Mouse (Mus musculus): ENCODE data around the gene Hnrnpab. TPM values are rescaled to one million over a fixed set of nuclear protein-coding genes. Genes with fewer than 3 reads are reported as not detected.

Hnrnpab gene
- total and polyA plus RNA-seq, 3 experiments = 504 to 1,141 (median 683) TPM

- ATAC-seq (ENCODE audit: extremely low read depth, insufficient number of reproducible peaks, low FRiP score, poor library complexity, severe bottlenecking) (no peak), DNase-seq (ENCODE audit: low spot score) (no peak)
- H3K4me3 ChIP-seq (ENCODE audit: low read depth, low read length) = no peak overlapping the region
- peaks cover 59% of the 10 kb centered on the region for H3K4me1 ChIP-seq (ENCODE audit: insufficient read depth, low read depth, low read length)
- TF ChIP-seq POLR2AphosphoS5 (IDR thresholded peaks at IDR 0.05; ENCODE audit: insufficient replicate concordance, low read depth, low read length) (no peak), GATA2 (IDR thresholded peaks at IDR 0.05; ENCODE audit: borderline replicate concordance, low read depth, low read length) (no peak), TAL1 (conservative IDR thresholded peaks at IDR 0.05; ENCODE audit: low read depth, low read length) (no peak), GATA1 (IDR thresholded peaks at IDR 0.05; ENCODE audit: borderline replicate concordance, low read length) (no peak), CTCF (IDR thresholded peaks at IDR 0.05; ENCODE audit: low read depth, low read length) (no peak)
- H3K9me3 ChIP-seq (replicated peaks) = no peaks in the 10 kb centered on the region
- no peaks in the 10 kb centered on the region for H3K27me3 ChIP-seq (ENCODE audit: insufficient read depth, low read length)
- peaks cover 70% of the 10 kb centered on the region for H3K36me3 ChIP-seq (replicated peaks)
Measured at GRCm38 (mm10) chr11:51632130-51632753, 25.6 kb upstream of the Hnrnpab start.

GRCm38 (mm10) chr11:51629651-51630314 lies 23.1 kb upstream of the Hnrnpab start:
- H3K4me3 ChIP-seq (ENCODE audit: low read depth, low read length) = no peak overlapping the region
- ATAC-seq (ENCODE audit: extremely low read depth, insufficient number of reproducible peaks, low FRiP score, poor library complexity, severe bottlenecking) (no peak), DNase-seq (ENCODE audit: low spot score) (no peak)
- peaks cover 94% of the 10 kb centered on the region for H3K36me3 ChIP-seq (replicated peaks)
- no peaks in the 10 kb centered on the region for H3K9me3 ChIP-seq (replicated peaks)
- peaks cover 64% of the 10 kb centered on the region for H3K4me1 ChIP-seq (ENCODE audit: insufficient read depth, low read depth, low read length)
- H3K27me3 ChIP-seq (ENCODE audit: insufficient read depth, low read length) = no peaks in the 10 kb centered on the region
- TF ChIP-seq CTCF (IDR thresholded peaks at IDR 0.05; ENCODE audit: low read depth, low read length) (no peak), GATA2 (IDR thresholded peaks at IDR 0.05; ENCODE audit: borderline replicate concordance, low read depth, low read length) (no peak), GATA1 (IDR thresholded peaks at IDR 0.05; ENCODE audit: borderline replicate concordance, low read length) (no peak), POLR2AphosphoS5 (IDR thresholded peaks at IDR 0.05; ENCODE audit: insufficient replicate concordance, low read depth, low read length) (no peak), TAL1 (conservative IDR thresholded peaks at IDR 0.05; ENCODE audit: low read depth, low read length) (no peak)

DNA sequence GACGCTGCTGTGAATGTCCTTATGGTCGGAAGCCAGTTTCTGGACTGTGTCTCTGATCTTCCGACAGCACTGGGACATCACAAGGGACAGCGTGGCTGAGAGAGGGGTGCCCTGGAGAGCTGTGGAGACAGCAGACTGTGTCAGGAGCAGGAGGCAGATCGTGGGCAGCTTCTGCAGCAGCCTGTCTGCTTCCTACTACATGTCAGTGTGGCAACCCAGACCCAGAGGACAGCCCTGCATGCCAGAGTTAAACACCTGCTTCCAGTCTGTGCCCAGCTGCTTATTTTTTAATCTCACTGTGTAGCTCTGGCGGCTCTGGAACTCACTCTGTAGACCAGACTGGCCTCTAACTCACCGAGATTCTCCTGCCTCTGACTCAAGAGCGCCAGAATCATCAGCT lies 21.3 kb upstream of the Hnrnpab start:
- Histone ChIP-seq H3K4me1 (ENCODE audit: insufficient read depth, low read depth, low read length) (peaks cover 70% of the 10 kb centered on the region), H3K4me3 (ENCODE audit: low read depth, low read length) (no peak overlapping the region), H3K9me3 (replicated peaks) (no peaks in the 10 kb centered on the region), H3K36me3 (replicated peaks) (peaks cover 96% of the 10 kb centered on the region), H3K27me3 (ENCODE audit: insufficient read depth, low read length) (no peaks in the 10 kb centered on the region)
- no peak for DNase-seq (ENCODE audit: low spot score)
- ATAC-seq (ENCODE audit: extremely low read depth, insufficient number of reproducible peaks, low FRiP score, poor library complexity, severe bottlenecking) = no peak
- TF ChIP-seq GATA2 (IDR thresholded peaks at IDR 0.05; ENCODE audit: borderline replicate concordance, low read depth, low read length) (no peak), TAL1 (conservative IDR thresholded peaks at IDR 0.05; ENCODE audit: low read depth, low read length) (no peak), GATA1 (IDR thresholded peaks at IDR 0.05; ENCODE audit: borderline replicate concordance, low read length) (no peak), POLR2AphosphoS5 (IDR thresholded peaks at IDR 0.05; ENCODE audit: insufficient replicate concordance, low read depth, low read length) (no peak)

- TF ChIP-seq TAL1 (conservative IDR thresholded peaks at IDR 0.05; ENCODE audit: low read depth, low read length) (no peak), CTCF (IDR thresholded peaks at IDR 0.05; ENCODE audit: low read depth, low read length) (no peak), POLR2AphosphoS5 (IDR thresholded peaks at IDR 0.05; ENCODE audit: insufficient replicate concordance, low read depth, low read length) (no peak; the same call in 1 of the 2 replicates), GATA2 (IDR thresholded peaks at IDR 0.05; ENCODE audit: borderline replicate concordance, low read depth, low read length) (no peak), GATA1 (IDR thresholded peaks at IDR 0.05; ENCODE audit: borderline replicate concordance, low read length) (no peak)
- Histone ChIP-seq H3K27me3 (ENCODE audit: insufficient read depth, low read length) (no peaks in the 10 kb centered on the region), H3K9me3 (replicated peaks) (no peaks in the 10 kb centered on the region), H3K4me1 (ENCODE audit: insufficient read depth, low read depth, low read length) (peaks cover 71% of the 10 kb centered on the region), H3K36me3 (replicated peaks) (peaks cover 98% of the 10 kb centered on the region), H3K4me3 (ENCODE audit: low read depth, low read length) (no peak overlapping the region)
- ATAC-seq (ENCODE audit: extremely low read depth, insufficient number of reproducible peaks, low FRiP score, poor library complexity, severe bottlenecking) (no peak), DNase-seq (ENCODE audit: low spot score) (no peak)
Measured at GRCm38 (mm10) chr11:51627425-51627824, 20.8 kb upstream of the Hnrnpab start.

DNA sequence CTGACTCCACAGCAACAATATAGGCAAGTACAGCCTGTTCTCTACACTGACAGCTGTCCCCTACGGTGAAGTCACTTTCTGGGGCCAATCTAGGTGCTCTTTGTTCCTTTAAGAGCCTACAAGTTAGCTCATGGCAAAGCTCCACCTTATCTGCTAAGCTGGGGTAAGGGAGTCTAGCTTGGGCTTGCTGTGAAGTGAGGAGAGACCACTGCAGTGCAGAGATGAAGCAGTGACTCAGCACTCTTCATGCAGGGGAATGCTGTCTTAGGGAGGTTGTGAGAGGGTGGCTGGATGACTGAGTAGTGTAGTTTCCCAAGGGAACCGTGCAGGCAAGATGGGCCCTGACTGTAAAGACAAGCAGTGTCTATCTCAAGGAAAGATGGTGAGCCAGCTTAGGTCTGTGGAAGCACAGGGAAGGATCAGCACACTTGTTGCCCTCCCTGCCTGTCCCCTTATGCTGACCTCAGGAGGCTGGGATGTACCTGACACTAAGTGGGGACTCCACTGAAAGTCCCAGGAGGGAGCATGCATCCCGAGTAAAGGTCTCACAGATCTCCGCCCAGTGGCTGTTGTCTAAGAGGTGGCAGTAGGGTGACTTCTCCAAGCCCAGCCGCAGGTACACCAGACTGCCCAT lies 18.7 kb upstream of the Hnrnpab start:
- ATAC-seq (ENCODE audit: extremely low read depth, insufficient number of reproducible peaks, low FRiP score, poor library complexity, severe bottlenecking) = peak; percentile 66
- peak; percentile 68 for DNase-seq (ENCODE audit: low spot score)
- Histone ChIP-seq H3K27me3 (ENCODE audit: insufficient read depth, low read length) (no peaks in the 10 kb centered on the region), H3K9me3 (replicated peaks) (no peaks in the 10 kb centered on the region), H3K36me3 (replicated peaks) (peaks cover 94% of the 10 kb centered on the region), H3K4me1 (ENCODE audit: insufficient read depth, low read depth, low read length) (peaks cover 73% of the 10 kb centered on the region), H3K4me3 (ENCODE audit: low read depth, low read length) (no peak overlapping the region)
- no peak for TF ChIP-seq CTCF (IDR thresholded peaks at IDR 0.05; ENCODE audit: low read depth, low read length)
- peak; percentile 85; the same call in 1 of the 2 replicates for TF ChIP-seq POLR2AphosphoS5 (IDR thresholded peaks at IDR 0.05; ENCODE audit: insufficient replicate concordance, low read depth, low read length)

DNA sequence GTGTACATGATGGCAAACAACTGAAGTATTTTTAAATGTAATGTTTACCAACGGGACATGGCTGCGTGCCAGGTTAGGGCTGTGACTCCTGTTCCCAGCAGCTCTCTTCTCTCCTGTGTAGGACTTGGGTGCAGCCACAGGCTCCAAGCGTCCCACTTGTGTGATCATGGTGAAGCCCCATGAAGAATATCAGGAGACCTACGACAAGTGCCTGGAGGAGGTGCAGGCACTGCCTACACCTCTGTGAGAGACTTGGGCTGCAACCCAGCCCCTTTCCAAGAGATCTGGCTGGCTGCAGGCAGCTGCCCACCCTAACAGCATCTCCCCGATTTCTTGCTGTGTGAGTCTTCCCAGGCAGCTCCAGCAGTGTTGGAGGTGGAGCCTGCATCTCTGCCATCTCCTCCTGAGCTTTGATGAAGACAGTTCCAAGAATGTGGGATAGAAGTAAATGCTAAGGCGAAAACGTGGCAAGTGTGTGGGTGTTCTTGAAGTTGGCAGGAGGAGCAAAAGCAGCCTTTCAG lies 16.4 kb upstream of the Hnrnpab start:
- H3K4me1 ChIP-seq (ENCODE audit: insufficient read depth, low read depth, low read length) = peaks cover 79% of the 10 kb centered on the region
- peaks cover 73% of the 10 kb centered on the region for H3K36me3 ChIP-seq (replicated peaks)
- H3K9me3 ChIP-seq (replicated peaks) = no peaks in the 10 kb centered on the region

More for the DNA sequence above, 16.4 kb upstream of the Hnrnpab start:
- no peak overlapping the region for H3K4me3 ChIP-seq (ENCODE audit: low read depth, low read length)
- TF ChIP-seq CTCF (IDR thresholded peaks at IDR 0.05; ENCODE audit: low read depth, low read length) = no peak
- no peak for TF ChIP-seq TAL1 (conservative IDR thresholded peaks at IDR 0.05; ENCODE audit: low read depth, low read length)
- no peak for TF ChIP-seq GATA2 (IDR thresholded peaks at IDR 0.05; ENCODE audit: borderline replicate concordance, low read depth, low read length)
- no peak for TF ChIP-seq POLR2AphosphoS5 (IDR thresholded peaks at IDR 0.05; ENCODE audit: insufficient replicate concordance, low read depth, low read length)
- no peak for TF ChIP-seq GATA1 (IDR thresholded peaks at IDR 0.05; ENCODE audit: borderline replicate concordance, low read length)
- no peak for DNase-seq (ENCODE audit: low spot score)
- no peak for ATAC-seq (ENCODE audit: extremely low read depth, insufficient number of reproducible peaks, low FRiP score, poor library complexity, severe bottlenecking)
- H3K27me3 ChIP-seq (ENCODE audit: insufficient read depth, low read length) = no peaks in the 10 kb centered on the region

Data from G1E (cell line).